Comparison of ENCODE assay signal across 24 mouse cellular contexts in genomic region chr6:24963754-24964153, GRCm38 (mm10). TPM values are rescaled to one million over a fixed set of nuclear protein-coding genes. Genes with fewer than 3 reads are reported as not detected.
A peak's percentile ranks its signal among the peaks of the same experiment; 100 is the strongest.
DNase-seq lines count a peak whose midpoint lies in the region; ATAC-seq and TF ChIP-seq lines count a peak whose summit lies in the region.
"Had no signal": no experiment of that assay in that cellular context is flagged by ENCODE, and none has a peak within 500 bp of the region (broad histone marks: within the 10 kb centered on the region; RNA-seq: fewer than 3 reads in every experiment).

No protein-coding gene starts in this region.

- no peak overlapping the region for H3K9ac ChIP-seq in kidney, embryonic 14.5 days (ENCODE audit: low read depth, low read length)
- no peak overlapping the region for H3K9ac ChIP-seq in liver, adult 2 months (ENCODE audit: low read depth, low read length)

- H3K4me1 ChIP-seq in kidney, adult 2 months (ENCODE audit: control insufficient read depth, insufficient read depth, low read length): peaks cover 3% of the 10 kb centered on the region; the same call in 1 of the 2 replicates
- H3K4me1 ChIP-seq in kidney, embryonic 14.5 days (ENCODE audit: control insufficient read depth, insufficient read depth, low read length): no peaks in the 10 kb centered on the region
- H3K4me1 ChIP-seq in liver, adult 2 months (ENCODE audit: control insufficient read depth, insufficient read depth, low read length): peaks cover 7% of the 10 kb centered on the region; the same call in 1 of the 2 replicates

- no peaks in the 10 kb centered on the region for H3K36me3 ChIP-seq in kidney, adult 2 months (ENCODE audit: control insufficient read depth, insufficient read depth, low read length)
- H3K36me3 ChIP-seq in kidney, embryonic 14.5 days (ENCODE audit: control insufficient read depth, insufficient read depth, low read length): no peaks in the 10 kb centered on the region
- H3K36me3 ChIP-seq in liver, adult 2 months (ENCODE audit: control insufficient read depth, insufficient read depth, low read length): no peaks in the 10 kb centered on the region
- H3K36me3 ChIP-seq: G1E had no signal

- H3K27ac ChIP-seq in kidney, adult 2 months (ENCODE audit: insufficient read depth, low read depth, low read length): peak overlapping the region; percentile 2; the same call in 1 of the 2 replicates
- H3K27ac ChIP-seq in kidney, embryonic 14.5 days (ENCODE audit: low read depth, low read length): no peak overlapping the region
- no peak overlapping the region for H3K27ac ChIP-seq in liver, adult 2 months (replicated peaks; ENCODE audit: insufficient read depth, low read depth, low read length)

- H3K4me2 ChIP-seq in kidney, embryonic 14.5 days (replicated peaks; ENCODE audit: low read depth, low read length): no peak overlapping the region

- DNase-seq in kidney, adult 2 months: peak; percentile 39
- DNase-seq in kidney, adult 8-10 months: no peak
- DNase-seq in kidney, adult 9 months: peak; percentile 56
- peak; percentile 72 for DNase-seq in liver, adult 2 months (ENCODE audit: extremely low read depth, low read depth, low spot score)
- no peak for DNase-seq in liver
- peak; percentile 19 for DNase-seq in lung, postnatal 36 days
- no peak for DNase-seq in lung, postnatal 4 days
- DNase-seq: adrenal gland, adult 2 months; adrenal gland, adult 8-10 months; adrenal gland, postnatal 10 days; adrenal gland, postnatal 14 days; adrenal gland, postnatal 25 days; adrenal gland, postnatal 36 days; B cell, adult 2 months; cerebellum, adult 11 months; cerebellum, adult 11-12 months had no signal

- H3K4me3 ChIP-seq in kidney, adult 2 months (ENCODE audit: insufficient read depth, low read depth, low read length): no peak overlapping the region
- H3K4me3 ChIP-seq in kidney, embryonic 14.5 days (ENCODE audit: low read length): no peak overlapping the region
- no peak overlapping the region for H3K4me3 ChIP-seq in liver, adult 2 months (ENCODE audit: insufficient read depth, low read depth, low read length)

- no peaks in the 10 kb centered on the region for H3K9me3 ChIP-seq in kidney, embryonic 14.5 days (ENCODE audit: control insufficient read depth, low read length)
- H3K9me3 ChIP-seq: G1E had no signal

- no peaks in the 10 kb centered on the region for H3K27me3 ChIP-seq in kidney, adult 2 months (replicated peaks; ENCODE audit: control insufficient read depth, insufficient read depth, low read length)
- H3K27me3 ChIP-seq in kidney, embryonic 14.5 days (ENCODE audit: control insufficient read depth, insufficient read depth, low read length): no peaks in the 10 kb centered on the region
- no peaks in the 10 kb centered on the region for H3K27me3 ChIP-seq in liver, adult 2 months (ENCODE audit: control insufficient read depth, insufficient read depth, low read length)
- H3K27me3 ChIP-seq: CH12.LX had no signal

- WGBS in kidney, adult 2 months: 51% methylated on average over 5 of the region's 5 CpGs
- WGBS in kidney, embryonic 14.5 days: 82% methylated on average over 5 of the region's 5 CpGs
- WGBS in liver, adult 2 months: 19% methylated on average over 5 of the region's 5 CpGs

- no peak for ATAC-seq in kidney, embryonic 14.5 days (ENCODE audit: low FRiP score, low TSS enrichment)
- ATAC-seq: activated CD4-positive, CD25-positive, alpha-beta regulatory T cell, adult 4 months; CD4-positive, CD25-positive, alpha-beta regulatory T cell, adult 4 months; Patski had no signal

- TF ChIP-seq CTCF in kidney, adult 2 months (conservative IDR thresholded peaks at IDR 0.05; ENCODE audit: insufficient read depth, insufficient read length, low read depth, low read length): no peak
- no peak for TF ChIP-seq CTCF in liver, adult 2 months (IDR thresholded peaks at IDR 0.05; ENCODE audit: low read depth, low read length)

- no peak for TF ChIP-seq POLR2A in kidney, adult 2 months (IDR thresholded peaks at IDR 0.05; ENCODE audit: low read depth, low read length)
- no peak for TF ChIP-seq POLR2A in liver, adult 2 months (IDR thresholded peaks at IDR 0.05; ENCODE audit: extremely low read depth, insufficient read depth, low read length)

- H3K79me2 ChIP-seq in liver, adult 2 months (ENCODE audit: control insufficient read depth, insufficient read depth, low read length): no peaks in the 10 kb centered on the region

RNA-seq across cellular contexts. Expression of gene Tmem229a, which starts 7.7 kb away (rescaled TPM):
- polyA plus RNA-seq in kidney, adult 2 months (2012; rRNA removed): 50.4 and 61.1 TPM in 2 replicates
- polyA plus RNA-seq in kidney, embryonic 14.5 days (2014; fragmentation: Nextera tagmentation; extraction: Ambion mirVana): 7.1 and 10.8 TPM in 2 replicates
- total RNA-seq in liver, adult 2 months (2014; rRNA removed): 0.60 and 0.65 TPM in 2 replicates
- polyA plus RNA-seq in liver, adult 2 months (2012; rRNA removed): 0.11 and 0.12 TPM in 2 replicates
- total RNA-seq: CH12.LX, MEL had no signal
- polyA plus RNA-seq: C2C12; CD4-positive, CD25-positive, alpha-beta regulatory T cell, adult 4 months; G1E; Patski had no signal

Comparison
In these comparisons a context has a peak if more than half of its experiments do, and no peak if none do; other contexts are left out.
1. DNase-seq: peak in kidney, adult 2 months (single experiment), kidney, adult 9 months (single experiment), liver, adult 2 months (single experiment) and lung, postnatal 36 days (single experiment); none in kidney, adult 8-10 months (0 of 2), liver (single experiment) and lung, postnatal 4 days (0 of 2).